In genomic region chr6:124408355-124408754, GRCm38 (mm10) we compare ENCODE assay signal across 24 mouse cellular contexts. TPM values are rescaled to one million over a fixed set of nuclear protein-coding genes. Genes with fewer than 3 reads are reported as not detected.
DNase-seq lines count a peak whose midpoint lies in the region; ATAC-seq lines count a peak whose summit lies in the region.
"Had no signal": no experiment of that assay in that cellular context is flagged by ENCODE, and none has a peak within 500 bp of the region (broad histone marks: within the 10 kb centered on the region; RNA-seq: fewer than 3 reads in every experiment).

No protein-coding gene starts in this region.

- no peak overlapping the region for H3K4me2 ChIP-seq in limb, embryonic 11.5 days (ENCODE audit: low read depth, severe bottlenecking)
- H3K4me2 ChIP-seq: embryonic facial prominence, embryonic 12.5 days; forebrain, embryonic 13.5 days; forebrain, embryonic 15.5 days had no signal

- H3K36me3 ChIP-seq in limb, embryonic 11.5 days (ENCODE audit: control insufficient read depth, insufficient read depth, low read length) = peaks cover 16% of the 10 kb centered on the region
- peaks cover 80% of the 10 kb centered on the region for H3K36me3 ChIP-seq in limb, embryonic 10.5 days

- H3K9me3 ChIP-seq in limb, embryonic 11.5 days (ENCODE audit: control insufficient read depth, low read length) = no peaks in the 10 kb centered on the region
- H3K9me3 ChIP-seq in limb, embryonic 10.5 days (replicated peaks) = no peaks in the 10 kb centered on the region
- H3K9me3 ChIP-seq: embryonic facial prominence, embryonic 10.5 days; embryonic facial prominence, embryonic 12.5 days; forebrain, embryonic 13.5 days; forebrain, embryonic 15.5 days; G1E had no signal

- no peaks in the 10 kb centered on the region for H3K4me1 ChIP-seq in limb, embryonic 11.5 days (ENCODE audit: control insufficient read depth, insufficient read depth, low read length)
- no peaks in the 10 kb centered on the region for H3K4me1 ChIP-seq in limb, embryonic 10.5 days

- no peak overlapping the region for H3K4me3 ChIP-seq in limb, embryonic 11.5 days (ENCODE audit: low read depth, low read length)
- H3K4me3 ChIP-seq in limb, embryonic 10.5 days = no peak overlapping the region
- H3K4me3 ChIP-seq: embryonic facial prominence, embryonic 10.5 days; embryonic facial prominence, embryonic 12.5 days; forebrain, embryonic 13.5 days; forebrain, embryonic 15.5 days had no signal

- no peak overlapping the region for H3K27ac ChIP-seq in limb, embryonic 11.5 days (replicated peaks; ENCODE audit: low read depth, low read length)
- no peak overlapping the region for H3K27ac ChIP-seq in limb, embryonic 10.5 days
- H3K27ac ChIP-seq: embryonic facial prominence, embryonic 10.5 days; embryonic facial prominence, embryonic 12.5 days; forebrain, embryonic 13.5 days; forebrain, embryonic 15.5 days had no signal

- H3K9ac ChIP-seq in limb, embryonic 11.5 days (ENCODE audit: low read length) = no peak overlapping the region
- H3K9ac ChIP-seq: embryonic facial prominence, embryonic 12.5 days; forebrain, embryonic 13.5 days; forebrain, embryonic 15.5 days had no signal

- 93% methylated on average over 5 of the region's 5 CpGs for WGBS in limb, embryonic 11.5 days
- 91% methylated on average over 5 of the region's 5 CpGs for WGBS in limb, embryonic 10.5 days

- peak; percentile 51 for ATAC-seq in frontal cortex, adult (ENCODE audit: low TSS enrichment)
- no peak for ATAC-seq in limb, embryonic 11.5 days (ENCODE audit: insufficient number of reproducible peaks, low FRiP score, low TSS enrichment, low read depth)
- ATAC-seq: activated CD4-positive, CD25-positive, alpha-beta regulatory T cell, adult 4 months; CD4-positive, CD25-positive, alpha-beta regulatory T cell, adult 4 months; forebrain, embryonic 13.5 days; forebrain, embryonic 15.5 days; Patski had no signal

- DNase-seq in frontal cortex, postnatal 14 days (ENCODE audit: low spot score in 2 of 2) = no peak
- DNase-seq in limb, embryonic 11.5 days (ENCODE audit: low spot score) = peak; percentile 12
- DNase-seq in limb, embryonic 10.5 days (ENCODE audit: low spot score) = no peak
- DNase-seq in testis, postnatal 10 days (ENCODE audit: low spot score) = peak; percentile 11
- no peak for DNase-seq in testis, postnatal 14 days (ENCODE audit: low spot score)
- DNase-seq: adrenal gland, adult 8-10 months; adrenal gland, postnatal 14 days; adrenal gland, postnatal 36 days; B cell, adult 2 months; cerebellum, adult 11-12 months; cerebellum, adult 2 months; cerebellum, adult 9-10 months; cerebellum, postnatal 10 days; cerebellum, postnatal 25 days had no signal

- H3K27me3 ChIP-seq in limb, embryonic 11.5 days (ENCODE audit: control insufficient read depth, insufficient read depth, low read length) = no peaks in the 10 kb centered on the region
- no peaks in the 10 kb centered on the region for H3K27me3 ChIP-seq in limb, embryonic 10.5 days (ENCODE audit: low read depth, poor library complexity, severe bottlenecking)
- H3K27me3 ChIP-seq: CH12.LX; embryonic facial prominence, embryonic 12.5 days; forebrain, embryonic 13.5 days; forebrain, embryonic 15.5 days; Patski had no signal

RNA-seq across cellular contexts. Expression of gene Pex5, which starts 6.5 kb away (rescaled TPM):
- 35.9 and 40.5 TPM in 2 replicates for polyA plus RNA-seq in limb, embryonic 11.5 days (2014; fragmentation: Nextera tagmentation; extraction: Ambion mirVana)
- 38.0 and 41.4 TPM in 2 replicates for polyA plus RNA-seq in limb, embryonic 10.5 days (2016; fragmentation: Nextera tagmentation; extraction: Ambion mirVana)

RNA-seq across cellular contexts. Expression of gene Clstn3, which starts 56.2 kb away (rescaled TPM):
- polyA plus RNA-seq in limb, embryonic 11.5 days (2014; fragmentation: Nextera tagmentation; extraction: Ambion mirVana) = 4.3 and 4.4 TPM in 2 replicates
- polyA plus RNA-seq in limb, embryonic 10.5 days (2016; fragmentation: Nextera tagmentation; extraction: Ambion mirVana) = 2.1 and 5.4 TPM in 2 replicates
- polyA plus RNA-seq: activated CD4-positive, CD25-positive, alpha-beta regulatory T cell, adult 4 months had no signal

Comparison
In these comparisons a context has a peak if more than half of its experiments do, and no peak if none do; other contexts are left out.
1. DNase-seq: peak in limb, embryonic 11.5 days (single experiment) and testis, postnatal 10 days (single experiment); none in frontal cortex, postnatal 14 days (0 of 2), limb, embryonic 10.5 days (single experiment) and testis, postnatal 14 days (single experiment).